Mouse (Mus musculus): Measurements from ENCODE around the gene Tnk2.

The Tnk2 gene

GRCm38 (mm10) chr16:32678812-32679211 lies 35.1 kb downstream of the Tnk2 start:
- DNase-seq (ENCODE audit: low spot score in 2 of 2), result no peak

GRCm38 (mm10) chr16:32679976-32680375 lies 36.3 kb downstream of the Tnk2 start:
- peak in 1 of 2 experiments; percentile 9 for DNase-seq (ENCODE audit: low spot score in 2 of 2)

- DNase-seq (ENCODE audit: low spot score in 2 of 2), result no peak
Measured at GRCm38 (mm10) chr16:32680806-32681205, 37.1 kb downstream of the Tnk2 start.

- DNase-seq (ENCODE audit: low spot score in 2 of 2), result peak in 1 of 2 experiments; percentile 42
Measured at GRCm38 (mm10) chr16:32682194-32682593, 38.5 kb downstream of the Tnk2 start.

- no peak for DNase-seq (ENCODE audit: low spot score in 2 of 2)
Measured at GRCm38 (mm10) chr16:32682841-32683240, 39.2 kb downstream of the Tnk2 start.

GRCm38 (mm10) chr16:32683343-32683742 lies 39.7 kb downstream of the Tnk2 start:
- peak in 1 of 2 experiments; percentile 32 for DNase-seq (ENCODE audit: low spot score in 2 of 2)

GRCm38 (mm10) chr16:32685405-32685804 lies 41.7 kb downstream of the Tnk2 start:
- DNase-seq (ENCODE audit: low spot score in 2 of 2), result no peak

GRCm38 (mm10) chr16:32685998-32686397 lies 42.3 kb downstream of the Tnk2 start:
- no peak for DNase-seq (ENCODE audit: low spot score in 2 of 2)

GRCm38 (mm10) chr16:32687221-32687620 lies 43.5 kb downstream of the Tnk2 start:
- no peak for DNase-seq (ENCODE audit: low spot score in 2 of 2)

- DNase-seq (ENCODE audit: low spot score in 2 of 2), result no peak
Measured at GRCm38 (mm10) chr16:32688770-32689169, 45.1 kb downstream of the Tnk2 start.

GRCm38 (mm10) chr16:32689501-32689900 lies 45.8 kb downstream of the Tnk2 start:
- DNase-seq (ENCODE audit: low spot score in 2 of 2), result peak in 1 of 2 experiments; percentile 60

- DNase-seq (ENCODE audit: low spot score in 2 of 2), result no peak
Measured at GRCm38 (mm10) chr16:32696841-32697464, 53.3 kb downstream of the Tnk2 start.

- DNase-seq (ENCODE audit: low spot score in 2 of 2), result no peak
Measured at GRCm38 (mm10) chr16:32697665-32698446, 54.2 kb downstream of the Tnk2 start.

- DNase-seq (ENCODE audit: low spot score in 2 of 2), result no peak
Measured at GRCm38 (mm10) chr16:32698550-32698949, 54.9 kb downstream of the Tnk2 start.

GRCm38 (mm10) chr16:32703312-32703912 lies 59.7 kb downstream of the Tnk2 start:
- no peak for DNase-seq (ENCODE audit: low spot score in 2 of 2)

GRCm38 (mm10) chr16:32705606-32706005 lies 61.9 kb downstream of the Tnk2 start:
- DNase-seq (ENCODE audit: low spot score in 2 of 2), result no peak

GRCm38 (mm10) chr16:32707111-32707823 lies 63.6 kb downstream of the Tnk2 start:
- DNase-seq (ENCODE audit: low spot score in 2 of 2), result no peak

- no peak for DNase-seq (ENCODE audit: low spot score in 2 of 2)
Measured at GRCm38 (mm10) chr16:32707824-32708456, 64.3 kb downstream of the Tnk2 start.

- DNase-seq (ENCODE audit: low spot score in 2 of 2), result no peak
Measured at GRCm38 (mm10) chr16:32708457-32709033, 64.9 kb downstream of the Tnk2 start.

GRCm38 (mm10) chr16:32709116-32709515 lies 65.4 kb downstream of the Tnk2 start:
- DNase-seq (ENCODE audit: low spot score in 2 of 2), result no peak

GRCm38 (mm10) chr16:32710426-32711070 lies 66.9 kb downstream of the Tnk2 start:
- DNase-seq (ENCODE audit: low spot score in 2 of 2), result no peak
